Mouse (Mus musculus): ENCODE measurements around the gene Vrtn. TPM values are rescaled to one million over a fixed set of nuclear protein-coding genes. Genes with fewer than 3 reads are reported as not detected.

Vrtn gene
- total RNA-seq (2021): not detected
- long read RNA-seq, experiment 1: 0 reads
- long read RNA-seq, experiment 2: 0 reads

DNA sequence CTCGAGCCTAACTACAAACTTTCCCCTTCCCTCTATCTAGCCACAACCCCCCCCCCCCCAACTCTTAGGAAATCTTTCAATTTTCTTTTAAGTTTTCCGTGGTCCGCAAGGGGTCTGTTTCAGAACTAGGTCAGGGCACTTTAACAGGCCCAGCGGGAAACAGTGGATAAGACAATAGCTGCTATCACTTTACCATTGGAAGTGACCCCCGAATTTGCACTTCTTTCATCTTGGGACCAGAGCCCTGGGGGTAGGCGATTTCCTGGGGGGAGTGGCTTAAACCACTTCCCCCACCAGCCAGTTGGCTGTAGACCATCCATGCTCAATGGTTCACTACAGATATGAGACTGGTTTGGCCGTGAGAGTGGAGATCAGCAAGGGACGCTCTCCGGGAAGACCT is at the start of gene Vrtn:
TSS of gene Vrtn (plus strand) at position 366 of the 400 bp plus-strand sequence.
- intact Hi-C loops (cut with DNase I): loop anchor here (5.0 kb wide), 1 partner anchor 768 kb away; no protein-coding TSS in a partner anchor
- no peak for TF ChIP-seq CTCF (IDR thresholded peaks at IDR 0.05)
- no peak for DNase-seq
- Histone ChIP-seq H3K4me3 (no peak within 1 kb of the TSS), H3K27ac (no peak within 1 kb of the TSS)

- DNase-seq: no peak
- intact Hi-C loops (cut with DNase I): no loop called here
- TF ChIP-seq CTCF (IDR thresholded peaks at IDR 0.05): no peak
- Histone ChIP-seq H3K4me3 (no peak overlapping the region), H3K27ac (no peak overlapping the region)
Observed at GRCm38 (mm10) chr12:84598324-84598723, 42.5 kb upstream of the Vrtn start.

DNA sequence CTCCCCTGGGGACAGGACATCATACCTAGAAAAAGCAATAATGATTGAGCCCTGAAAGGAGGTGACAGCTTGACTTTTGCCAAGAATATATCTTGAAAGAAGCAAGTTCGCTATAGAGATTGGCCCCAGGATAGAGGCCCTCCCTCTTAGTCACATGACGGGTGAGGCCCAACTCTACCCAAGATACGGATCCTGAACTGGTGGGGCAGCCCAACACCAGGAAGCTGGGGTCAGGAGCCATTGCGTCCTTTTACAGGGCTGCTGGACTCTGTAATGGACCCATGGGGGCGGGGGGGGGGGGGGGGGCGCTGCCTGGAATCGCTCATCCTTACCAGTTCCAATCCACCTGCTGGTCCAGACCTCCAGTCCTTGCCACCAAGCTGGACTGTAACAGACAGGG is 36.8 kb upstream of the Vrtn start:
- TF ChIP-seq CTCF (IDR thresholded peaks at IDR 0.05): no peak

DNA sequence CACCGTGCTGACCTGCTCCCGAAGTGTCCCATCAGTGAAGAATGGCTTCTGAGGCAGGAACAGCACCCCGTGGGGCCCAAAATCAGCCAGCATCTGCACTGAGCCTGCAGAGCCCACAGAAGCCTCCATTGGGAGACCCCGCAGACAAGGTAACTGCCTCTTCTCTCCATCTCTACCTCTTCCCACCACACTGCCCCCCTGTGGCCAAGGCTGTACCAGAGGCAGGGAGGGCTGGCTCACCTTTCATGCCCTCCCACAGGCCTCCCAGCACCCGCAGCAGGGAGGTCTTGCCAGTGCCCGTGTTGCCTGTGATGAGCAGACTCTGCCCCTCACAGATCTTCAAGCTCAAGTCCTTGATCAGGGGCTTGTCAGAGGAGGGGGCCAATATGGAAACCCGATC is 35.0 kb upstream of the Vrtn start:
- no peak overlapping the region for H3K27ac ChIP-seq
- no peak overlapping the region for H3K4me3 ChIP-seq
- intact Hi-C loops (cut with DNase I): no loop called here
- TF ChIP-seq CTCF (IDR thresholded peaks at IDR 0.05): peak; percentile 50
- DNase-seq: no peak

More for the DNA sequence above, 36.8 kb upstream of the Vrtn start:
- Histone ChIP-seq H3K27ac (no peak overlapping the region), H3K4me3 (no peak overlapping the region)
- intact Hi-C loops (cut with DNase I): no loop called here
- no peak for DNase-seq

GRCm38 (mm10) chr12:84611718-84612117 is 29.1 kb upstream of the Vrtn start:
- no peak for DNase-seq
- Histone ChIP-seq H3K27ac (no peak overlapping the region), H3K4me3 (no peak overlapping the region)
- intact Hi-C loops (cut with DNase I): no loop called here
- no peak for TF ChIP-seq CTCF (IDR thresholded peaks at IDR 0.05)

- DNase-seq: no peak
- no peak for TF ChIP-seq CTCF (IDR thresholded peaks at IDR 0.05)
- intact Hi-C loops (cut with DNase I): no loop called here
- Histone ChIP-seq H3K27ac (no peak overlapping the region), H3K4me3 (no peak overlapping the region)
Observed at GRCm38 (mm10) chr12:84612518-84612917, 28.3 kb upstream of the Vrtn start.

- intact Hi-C loops (cut with DNase I): no loop called here
- TF ChIP-seq CTCF (IDR thresholded peaks at IDR 0.05): no peak
- no peak for DNase-seq
- H3K4me3 ChIP-seq: no peak overlapping the region
- no peak overlapping the region for H3K27ac ChIP-seq
Observed at GRCm38 (mm10) chr12:84614001-84614400, 26.8 kb upstream of the Vrtn start.

DNA sequence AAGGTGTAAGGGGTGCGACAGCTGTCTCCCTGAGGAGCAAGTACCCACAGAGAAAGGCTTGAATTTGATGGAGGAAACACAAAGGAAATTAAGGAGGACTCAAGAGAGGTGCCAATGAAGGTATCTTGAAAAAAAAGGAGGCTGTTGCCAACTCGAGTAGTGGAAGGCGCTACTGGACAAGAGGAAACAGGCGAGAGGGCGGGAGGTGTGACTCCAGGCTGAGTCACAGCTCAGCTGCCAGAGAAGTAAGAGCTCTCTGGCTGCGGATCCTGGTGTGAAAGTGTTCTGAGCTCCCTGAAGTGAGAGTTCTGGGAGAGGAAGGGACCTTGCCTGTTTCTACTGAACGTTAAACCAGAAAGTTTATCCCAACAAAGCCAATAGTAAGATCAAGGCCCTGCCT is 26.3 kb upstream of the Vrtn start:
- TF ChIP-seq CTCF (IDR thresholded peaks at IDR 0.05): no peak
- Histone ChIP-seq H3K4me3 (no peak overlapping the region), H3K27ac (no peak overlapping the region)
- intact Hi-C loops (cut with DNase I): no loop called here
- DNase-seq: no peak

GRCm38 (mm10) chr12:84616977-84617630 is 23.7 kb upstream of the Vrtn start, which contains the start of gene Abcd4:
Gene Abcd4, minus strand, starts transcription at chr12:84617413.
- H3K27ac ChIP-seq: peak within 1 kb of the TSS; percentile 93
- TF ChIP-seq CTCF (IDR thresholded peaks at IDR 0.05): peak; percentile 78
- DNase-seq: peak; percentile 97
- peak within 1 kb of the TSS; percentile 85 for H3K4me3 ChIP-seq
- intact Hi-C loops (cut with DNase I): no loop called here

GRCm38 (mm10) chr12:84617663-84618062 is 23.2 kb upstream of the Vrtn start:
- peak overlapping the region; percentile 93 for H3K27ac ChIP-seq
- peak; percentile 30 for DNase-seq
- intact Hi-C loops (cut with DNase I): no loop called here
- no peak for TF ChIP-seq CTCF (IDR thresholded peaks at IDR 0.05)
- peak overlapping the region; percentile 85 for H3K4me3 ChIP-seq

GRCm38 (mm10) chr12:84620975-84621374 is 19.8 kb upstream of the Vrtn start:
- DNase-seq: no peak
- intact Hi-C loops (cut with DNase I): no loop called here
- H3K27ac ChIP-seq: no peak overlapping the region
- TF ChIP-seq CTCF (IDR thresholded peaks at IDR 0.05): peak; percentile 66
- H3K4me3 ChIP-seq: no peak overlapping the region

GRCm38 (mm10) chr12:84624601-84625000 is 16.2 kb upstream of the Vrtn start:
- no peak for DNase-seq
- intact Hi-C loops (cut with DNase I): no loop called here

DNA sequence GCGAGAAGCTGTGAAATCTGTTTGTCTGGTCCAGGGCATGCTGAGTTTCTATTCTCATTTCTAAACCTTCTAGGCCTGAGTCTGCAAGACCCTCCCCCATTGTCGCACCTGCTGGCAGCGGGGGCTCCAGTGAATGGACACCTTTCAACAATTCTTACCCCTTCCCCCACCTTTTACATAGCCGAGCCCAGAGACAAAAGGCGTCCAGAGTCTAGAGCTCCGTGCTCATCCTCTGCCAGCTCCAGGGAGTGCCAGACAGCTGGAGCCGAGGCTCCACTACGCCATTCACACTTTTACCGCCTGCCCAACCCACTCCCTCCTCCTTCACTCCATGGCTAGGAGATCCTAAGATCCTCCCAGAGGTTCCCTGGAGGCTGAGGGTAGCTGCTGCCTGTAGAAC is 15.7 kb upstream of the Vrtn start:
- intact Hi-C loops (cut with DNase I): no loop called here
- Histone ChIP-seq H3K4me3 (no peak overlapping the region), H3K27ac (no peak overlapping the region)
- no peak for TF ChIP-seq CTCF (IDR thresholded peaks at IDR 0.05)
- no peak for DNase-seq

More at GRCm38 (mm10) chr12:84624601-84625000, 16.2 kb upstream of the Vrtn start:
- no peak overlapping the region for H3K27ac ChIP-seq
- no peak for TF ChIP-seq CTCF (IDR thresholded peaks at IDR 0.05)
- no peak overlapping the region for H3K4me3 ChIP-seq

DNA sequence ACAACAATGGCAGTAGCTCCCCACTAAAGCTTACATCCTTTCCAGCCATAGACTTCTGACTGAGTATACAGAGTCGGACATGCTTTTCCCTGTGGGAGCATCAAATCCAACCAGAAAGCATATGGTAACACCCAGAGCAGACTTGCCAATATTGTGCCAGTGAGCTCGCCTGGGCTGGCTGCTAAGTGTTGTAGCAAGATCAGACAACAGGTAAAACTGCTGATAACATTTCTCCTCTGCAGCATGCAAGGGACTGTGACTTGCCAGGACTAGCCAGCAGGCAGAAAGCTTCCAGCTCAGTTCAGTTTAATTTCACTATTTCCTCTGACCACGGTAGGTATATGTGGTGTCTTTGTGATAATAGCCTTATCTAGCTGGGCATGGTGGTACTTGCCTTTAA is 9.0 kb upstream of the Vrtn start:
- TF ChIP-seq CTCF (IDR thresholded peaks at IDR 0.05): no peak
- H3K27ac ChIP-seq: no peak overlapping the region
- intact Hi-C loops (cut with DNase I): no loop called here
- no peak overlapping the region for H3K4me3 ChIP-seq
- DNase-seq: no peak

All from gastrocnemius, adult 2 months (tissue).